Mouse (Mus musculus) MEL-GATA-1-ER (cell line): ENCODE data around the gene Ric8b.
A peak's percentile ranks its signal among the peaks of the same experiment; 100 is the strongest.

ENCODE experiments used
- DNase-seq: peaks from one replicate; pipeline ENCODE4 v3.0.0-alpha.2; 2012; ENCODE audit warnings: low read depth; ENCODE audit errors: extremely low read depth

Gene Ric8b

DNA sequence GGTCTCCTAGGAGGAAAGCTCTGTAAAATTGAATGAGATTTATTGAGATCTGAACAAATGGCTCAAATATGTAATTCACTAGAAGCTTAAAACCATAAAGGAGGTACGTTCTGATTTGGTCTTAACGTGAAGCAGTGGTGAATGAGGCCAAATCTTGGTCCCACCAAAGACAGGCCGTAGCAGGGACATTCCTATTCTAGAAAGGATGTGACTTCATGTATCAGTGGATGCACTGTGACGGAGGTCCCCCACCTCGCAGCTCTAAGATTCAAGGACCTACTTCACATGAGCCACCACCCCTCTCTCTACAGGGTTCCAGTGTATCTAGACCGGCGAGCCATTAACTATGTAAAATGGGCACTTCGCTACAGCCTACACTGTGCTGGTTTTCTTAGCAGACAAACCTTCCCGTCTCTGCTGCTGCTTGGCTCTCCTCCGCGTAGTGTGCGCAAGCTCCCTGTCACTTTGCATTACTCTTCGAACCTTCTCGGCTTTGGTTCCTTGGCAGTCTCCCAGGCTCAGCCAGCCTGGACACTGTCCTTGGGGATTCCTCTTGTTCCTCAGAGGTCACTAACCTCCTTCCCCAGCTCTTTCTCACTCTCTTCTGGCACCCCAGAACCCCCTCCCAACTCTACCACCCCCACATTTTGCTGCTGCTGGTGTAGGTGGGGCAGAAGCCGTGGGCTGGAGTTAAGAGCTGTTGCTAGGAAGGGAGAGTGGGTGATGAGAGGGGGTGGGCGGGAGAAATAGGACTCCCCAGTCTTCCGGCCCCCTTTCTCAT, 8.2 kb upstream of the Ric8b start:
- DNase-seq = no peak

DNA sequence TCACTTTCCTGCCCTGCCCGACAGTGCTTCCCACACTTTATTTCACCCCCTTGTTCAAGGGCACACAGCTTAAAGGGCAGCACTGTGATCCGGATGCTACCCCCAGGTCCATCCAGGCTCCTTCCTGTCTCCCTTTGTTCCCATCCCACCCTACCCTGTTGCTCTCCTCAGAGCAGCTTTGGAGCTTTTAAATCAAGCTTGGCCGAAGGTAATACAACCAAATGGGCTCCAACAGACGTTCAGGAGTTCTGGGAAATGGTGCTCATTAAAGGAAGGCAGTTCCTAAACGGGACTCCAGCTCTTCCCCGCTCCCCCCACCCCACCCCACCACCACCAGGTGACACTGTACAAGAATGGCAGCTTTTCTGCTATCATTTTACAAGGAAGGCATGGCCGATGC, 7.2 kb upstream of the Ric8b start:
- no peak for DNase-seq

DNA sequence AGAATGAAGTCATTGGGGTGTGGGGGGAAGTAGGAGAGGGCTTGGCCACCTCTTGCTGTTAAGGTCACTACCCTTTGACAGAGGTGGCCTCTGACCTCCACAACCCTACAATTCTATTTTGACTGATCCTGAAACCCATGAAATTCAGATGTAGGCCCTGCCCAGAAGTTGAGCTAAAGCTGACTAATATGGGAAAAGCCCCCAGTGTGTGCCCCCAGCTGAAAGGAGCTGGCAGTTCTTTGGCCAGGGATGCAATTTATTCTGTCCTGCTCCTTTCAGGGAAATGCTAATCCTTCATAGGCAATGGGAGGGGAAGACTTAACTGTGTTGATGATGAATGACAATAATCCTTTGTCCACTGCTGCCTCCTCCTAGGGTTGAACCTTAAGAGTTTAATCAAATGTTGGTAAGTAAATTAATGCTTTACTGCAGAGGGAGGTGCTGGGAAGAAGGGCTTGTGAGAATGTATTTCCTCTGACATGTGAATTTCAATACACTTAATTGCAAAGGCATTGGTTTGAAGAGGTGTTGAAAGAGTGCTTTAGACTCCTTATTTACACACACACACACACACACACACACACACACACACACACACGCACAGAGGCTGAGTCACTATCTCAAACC, 6.5 kb upstream of the Ric8b start:
- DNase-seq = no peak

DNA sequence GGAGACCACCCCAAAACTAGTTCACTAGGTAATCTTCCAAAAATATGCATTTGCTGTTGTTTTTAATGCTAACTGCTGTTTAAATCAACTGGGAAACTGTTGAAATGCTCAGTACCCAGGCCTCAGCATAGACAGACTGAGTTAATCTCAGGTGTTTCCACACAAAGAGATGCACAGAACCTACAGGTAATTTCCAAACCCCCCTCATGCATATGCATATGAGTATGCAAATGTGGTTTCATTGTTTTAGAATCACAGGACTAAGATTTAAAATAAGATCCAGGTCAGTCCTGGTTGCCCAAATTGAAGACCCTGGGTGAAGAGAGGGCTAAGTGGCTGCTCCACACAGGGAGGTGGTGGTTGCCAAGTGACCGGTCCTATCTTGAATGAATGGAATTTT, 4.3 kb upstream of the Ric8b start:
- DNase-seq = no peak

DNA sequence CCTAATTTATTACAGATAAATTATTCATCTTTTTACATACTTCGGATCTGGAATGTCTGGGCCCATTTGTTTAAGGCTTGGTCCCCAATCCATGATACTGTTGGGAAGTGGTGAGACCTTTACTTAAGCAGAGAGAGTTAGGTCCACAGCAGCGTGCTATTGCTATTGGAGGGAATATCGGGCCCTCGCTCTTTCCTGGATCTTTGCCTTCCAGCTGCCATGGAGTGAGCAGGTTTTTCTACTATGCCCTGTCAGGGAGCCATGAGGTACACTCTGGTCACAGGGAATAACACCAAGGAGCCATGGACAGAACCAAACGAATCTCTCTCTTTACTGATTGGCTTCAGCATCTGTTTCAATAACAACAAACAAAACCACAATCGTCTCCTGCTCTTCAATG, 1.9 kb upstream of the Ric8b start:
- no peak for DNase-seq

DNA sequence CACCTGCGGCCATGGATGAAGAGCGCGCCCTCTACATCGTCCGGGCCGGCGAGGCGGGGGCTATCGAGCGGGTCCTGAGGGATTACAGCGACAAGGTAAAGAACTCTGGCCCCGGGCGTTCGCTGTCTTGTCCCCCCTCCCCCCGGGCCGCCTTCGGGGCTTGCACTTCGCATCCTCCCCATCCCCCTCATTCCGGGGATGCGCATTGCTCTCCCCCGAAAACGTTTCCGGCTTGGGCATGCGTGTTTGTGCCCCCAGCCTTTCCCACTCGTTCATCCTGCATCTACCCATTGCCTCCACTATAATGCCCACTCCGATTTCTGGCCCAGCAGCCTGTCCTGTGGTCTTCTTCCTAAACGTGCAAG, 297 bp downstream of the Ric8b start:
- DNase-seq = no peak

DNA sequence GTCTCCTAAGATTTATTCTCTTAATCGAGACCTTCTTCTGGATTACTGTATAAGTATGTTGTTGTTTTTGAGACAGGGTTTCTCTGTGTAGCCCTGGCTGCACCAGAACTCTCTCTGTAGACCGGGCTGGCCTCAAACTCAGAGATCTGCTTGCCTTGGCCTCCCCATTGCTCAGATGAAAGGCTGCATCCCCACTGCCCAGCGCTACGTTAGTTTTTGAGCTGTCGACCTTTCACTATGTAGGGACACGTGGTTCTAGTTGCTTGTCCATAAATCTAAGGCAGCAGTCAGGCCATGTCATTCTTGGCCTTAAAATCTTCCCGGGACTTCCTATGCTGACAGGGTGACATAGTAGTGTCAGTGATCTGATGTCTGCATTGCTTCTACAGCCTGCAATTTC, 8.9 kb downstream of the Ric8b start:
- DNase-seq = no peak

DNA sequence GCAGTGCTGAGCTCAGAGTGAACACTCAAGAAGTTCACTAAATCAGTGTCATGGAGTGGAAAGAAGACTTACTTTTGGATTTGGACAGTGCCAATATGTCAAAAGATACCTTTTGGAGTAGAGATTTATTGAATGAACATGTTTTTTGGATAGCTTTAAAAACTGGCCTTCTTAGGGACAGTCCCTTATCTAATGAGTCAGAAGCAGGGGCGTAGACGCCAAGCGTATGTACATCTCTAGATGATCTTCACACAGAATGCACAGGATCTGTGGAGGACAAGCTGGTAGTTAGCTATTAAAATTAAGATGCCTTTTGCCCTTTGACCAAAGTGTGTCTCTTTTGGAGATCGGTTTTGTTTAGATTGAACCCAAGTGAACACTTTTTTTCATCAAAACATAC, 9.5 kb downstream of the Ric8b start:
- no peak for DNase-seq

DNA sequence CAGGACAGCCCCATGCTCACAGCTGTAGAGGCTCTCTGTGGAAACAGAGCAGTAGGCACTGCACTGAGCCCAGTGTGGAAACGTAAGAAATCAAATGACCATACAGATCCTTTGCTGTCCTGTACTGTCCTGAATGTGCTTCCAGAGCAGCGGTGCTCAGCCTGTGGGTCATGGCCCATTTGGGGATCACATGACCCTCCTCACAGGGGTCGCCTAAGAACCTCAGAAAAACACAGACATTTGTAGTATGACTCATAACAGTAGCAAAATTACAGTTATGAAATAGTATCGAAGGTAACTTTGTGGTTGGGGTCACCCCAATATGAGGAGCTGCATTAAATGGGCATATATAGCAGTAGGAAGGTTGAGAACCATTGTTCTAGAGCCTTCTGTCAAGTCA, 11.0 kb downstream of the Ric8b start:
- DNase-seq = no peak

DNA sequence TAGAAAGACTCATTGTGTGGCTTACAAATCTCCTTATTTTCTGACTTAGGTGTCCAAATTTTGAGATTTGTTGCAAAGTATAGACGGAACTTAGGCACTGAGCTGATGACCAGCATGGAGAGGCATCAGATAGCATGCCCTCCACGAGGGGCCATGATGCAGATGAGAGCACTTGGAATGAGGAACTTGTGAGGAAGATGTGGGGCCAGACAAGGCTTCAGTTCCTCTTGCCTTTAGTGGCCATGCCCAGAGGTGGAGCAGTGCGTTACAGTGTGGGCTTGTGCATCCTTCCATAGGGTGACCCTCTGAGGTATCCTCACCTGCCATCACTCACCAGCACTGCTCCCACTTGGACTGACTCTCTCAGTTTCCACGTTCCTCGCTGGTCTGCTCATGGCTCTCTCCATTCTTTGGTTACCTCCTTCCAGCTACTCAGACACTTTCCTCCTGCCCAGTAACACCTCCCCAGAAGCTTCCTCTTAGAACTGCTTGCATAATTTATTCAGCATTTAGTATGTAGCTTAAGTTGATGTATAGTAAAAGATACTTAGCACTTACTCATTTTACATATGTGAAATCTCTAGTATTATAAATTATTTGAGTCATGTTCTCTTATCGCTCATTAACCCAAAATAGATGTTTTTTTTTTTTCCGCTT, 18.3 kb downstream of the Ric8b start:
- peak; percentile 62 for DNase-seq

DNA sequence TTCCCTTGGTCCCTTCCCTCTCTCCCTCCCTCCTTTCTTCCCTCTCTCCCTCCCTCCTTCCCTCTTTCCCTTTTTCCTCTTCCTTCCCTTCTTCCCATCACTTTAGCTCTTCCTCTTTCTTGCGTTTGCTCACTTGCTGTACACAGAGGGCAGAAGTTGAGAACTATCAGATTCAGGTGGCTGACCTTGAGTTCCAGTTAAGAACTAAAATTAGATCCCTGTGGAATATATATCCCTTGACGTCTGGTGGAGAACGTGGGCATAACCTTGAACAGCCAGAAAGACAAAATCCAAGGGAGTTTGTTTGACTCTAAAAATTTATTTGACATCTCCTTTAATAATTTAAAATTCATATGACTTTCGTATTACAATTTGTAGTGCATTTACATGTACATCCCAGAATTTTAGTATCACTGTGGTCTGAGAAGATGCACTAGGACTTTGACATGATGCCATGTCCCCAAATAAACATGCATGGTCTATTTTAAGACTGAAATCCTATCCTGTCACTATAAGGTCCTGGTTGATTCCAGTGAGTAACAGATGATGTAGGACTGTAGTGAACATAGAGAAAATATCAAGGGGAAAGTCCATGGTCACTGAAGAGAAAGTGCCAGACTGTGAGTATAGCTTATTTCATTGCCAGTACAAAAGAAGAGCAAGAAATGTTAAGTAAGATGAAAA, 19.6 kb downstream of the Ric8b start:
- no peak for DNase-seq

DNA sequence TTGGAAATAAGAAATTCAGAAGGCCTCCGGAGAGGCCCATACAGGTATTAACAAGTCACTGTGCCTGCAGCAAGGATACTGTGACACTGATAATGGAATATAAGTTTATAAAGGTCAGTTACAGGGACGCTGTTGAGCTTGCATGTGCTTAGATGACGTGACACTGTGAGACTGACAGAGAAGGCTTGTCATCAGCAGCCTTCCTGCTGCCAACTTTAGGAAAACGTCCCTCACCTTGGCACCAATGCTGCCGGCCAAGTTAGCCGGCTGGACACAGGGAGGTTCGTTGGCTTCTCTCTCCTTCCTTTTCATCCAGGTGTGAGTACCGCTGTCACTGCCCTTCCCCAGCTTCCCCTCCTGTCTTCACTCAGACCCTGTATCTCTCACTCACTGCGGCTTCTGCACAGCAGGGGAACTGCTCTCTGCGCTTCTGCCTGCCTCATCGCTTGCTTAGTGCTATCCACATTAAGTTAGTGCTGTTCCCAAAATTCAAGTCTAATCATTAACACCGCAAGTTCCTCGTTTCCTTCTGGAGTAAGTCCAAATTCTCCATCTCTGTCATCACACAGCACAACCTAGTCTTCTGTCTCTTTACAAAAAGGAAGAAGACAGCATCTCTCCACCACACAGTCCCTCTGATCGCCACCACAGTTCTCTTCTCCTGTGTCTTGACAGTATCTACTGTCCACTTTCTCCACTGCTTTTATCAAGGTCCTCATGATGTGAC, 20.8 kb downstream of the Ric8b start:
- DNase-seq = peak; percentile 82

DNA sequence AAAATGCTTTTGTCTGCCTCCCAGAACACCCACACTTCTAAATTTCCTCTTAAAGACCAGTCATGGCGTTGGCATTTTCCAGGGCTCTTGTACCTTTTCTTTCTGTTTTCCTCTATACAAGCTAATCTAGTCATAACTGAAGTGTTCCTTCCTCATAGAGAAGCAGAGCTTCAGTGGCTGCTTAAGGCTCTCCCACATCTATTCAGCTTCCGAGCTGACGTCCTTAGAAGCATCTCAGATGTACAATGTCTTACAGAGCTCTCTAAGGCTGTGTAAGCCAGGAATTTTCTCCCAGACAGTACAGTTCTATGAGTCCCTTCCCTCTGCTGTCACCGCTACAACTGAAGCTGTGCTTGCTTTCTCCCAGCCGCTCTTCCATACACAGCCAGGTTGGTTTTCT, 21.5 kb downstream of the Ric8b start:
- no peak for DNase-seq

DNA sequence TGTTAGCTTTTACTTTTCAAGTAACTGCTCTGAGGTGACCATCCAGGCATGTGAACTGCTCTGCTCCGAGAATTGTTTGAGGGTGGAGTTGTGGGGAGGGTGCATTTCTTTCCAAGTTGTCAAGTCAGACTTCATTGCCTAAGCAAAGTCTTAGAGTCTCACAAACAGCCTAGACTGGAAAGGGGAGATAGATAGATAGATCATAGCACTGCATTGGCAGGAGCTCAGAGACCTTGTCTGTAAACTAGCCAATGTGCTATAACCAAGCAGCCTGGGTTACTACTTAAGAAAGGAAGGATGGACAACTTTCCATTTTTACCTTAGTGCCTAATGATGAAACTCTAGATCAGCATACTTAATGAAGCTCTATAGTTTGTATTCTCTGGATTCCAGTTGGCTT, 22.9 kb downstream of the Ric8b start:
- no peak for DNase-seq

DNA sequence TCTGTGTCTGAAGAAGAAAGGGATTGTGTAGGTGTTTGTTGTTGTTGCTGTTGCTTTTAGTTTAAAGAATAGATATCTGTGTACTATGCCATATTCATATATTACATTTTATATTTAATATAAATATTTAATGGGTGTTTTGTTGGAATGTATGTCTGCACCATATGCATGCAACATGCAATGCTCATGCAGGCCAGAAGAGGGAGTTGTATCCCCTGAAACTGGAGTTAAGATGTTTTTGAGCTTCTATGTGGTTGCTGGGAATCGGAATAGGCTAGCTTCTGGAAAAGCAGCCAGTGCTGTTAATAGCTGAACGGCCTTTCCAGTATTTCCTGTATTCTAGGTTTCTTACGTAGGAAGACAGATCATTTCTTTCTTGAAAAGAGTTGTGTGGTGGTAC, 28.3 kb downstream of the Ric8b start:
- DNase-seq = no peak

DNA sequence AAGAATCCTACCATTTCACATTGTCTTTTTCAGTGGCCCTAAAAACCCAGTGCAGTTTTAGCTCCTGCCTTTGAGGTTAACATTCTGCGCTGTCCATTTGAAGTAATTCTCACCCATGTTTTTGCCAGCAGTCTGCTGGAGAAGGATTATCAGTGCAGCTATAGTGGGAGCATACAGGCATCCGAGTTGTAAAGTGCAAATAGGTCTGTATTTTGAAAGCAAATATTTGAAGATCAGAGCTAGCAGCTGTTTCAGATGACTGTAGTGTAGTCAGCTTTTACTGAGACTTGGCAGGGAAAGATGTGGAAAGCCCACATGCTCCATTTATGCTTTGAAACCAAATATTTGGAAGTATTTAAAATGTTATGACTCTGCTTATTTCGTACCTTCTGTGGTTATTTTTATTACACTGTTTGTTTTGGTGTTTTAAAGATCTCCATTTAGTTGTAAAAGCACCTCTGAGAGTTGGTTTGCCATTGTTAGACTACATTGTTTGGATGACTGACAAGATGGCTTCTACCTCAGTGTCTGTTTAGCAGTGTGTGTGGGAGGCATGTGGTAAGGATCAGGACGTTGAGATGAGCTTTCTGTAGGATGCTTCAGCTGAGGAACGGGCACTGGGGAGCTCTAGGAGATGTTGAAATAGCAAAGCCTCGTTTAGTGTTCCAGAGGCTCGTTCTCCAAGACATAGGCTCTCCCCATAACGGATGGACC, 31.7 kb downstream of the Ric8b start:
- DNase-seq = no peak

DNA sequence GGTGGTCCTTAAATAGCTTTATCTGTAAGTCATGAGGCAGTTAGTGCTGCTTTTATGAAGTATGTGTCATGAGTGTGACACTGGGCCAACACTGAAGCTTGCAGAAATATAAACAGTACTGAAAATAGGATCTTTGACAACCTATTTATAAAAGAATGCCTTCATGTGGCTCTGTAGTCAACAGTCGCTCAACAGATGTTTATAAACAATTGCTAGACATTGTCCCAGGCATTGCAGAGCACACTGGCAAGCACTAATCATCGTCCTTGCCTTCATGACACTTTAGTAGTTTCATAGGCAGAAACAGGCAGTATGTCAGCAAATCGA, 32.2 kb downstream of the Ric8b start:
- no peak for DNase-seq

DNA sequence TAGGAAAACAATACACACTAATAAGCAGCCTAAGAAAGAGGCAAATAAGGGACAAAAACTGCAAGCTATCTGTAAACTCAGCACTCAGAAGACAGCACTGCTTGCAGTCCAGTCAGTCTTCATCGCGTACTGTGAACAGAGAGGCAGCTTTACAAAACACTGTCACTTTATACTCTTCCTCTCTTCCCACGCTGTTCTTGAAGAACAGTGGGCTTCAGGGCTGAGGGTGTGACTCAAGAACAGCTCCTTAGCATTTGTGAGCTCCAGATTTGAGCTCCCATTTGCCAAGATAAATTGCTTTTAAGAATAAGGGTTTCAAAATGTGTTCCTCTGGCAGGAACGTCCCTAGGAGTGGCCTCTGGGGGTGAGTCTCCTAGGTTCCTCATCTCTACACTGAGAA, 33.0 kb downstream of the Ric8b start:
- no peak for DNase-seq

DNA sequence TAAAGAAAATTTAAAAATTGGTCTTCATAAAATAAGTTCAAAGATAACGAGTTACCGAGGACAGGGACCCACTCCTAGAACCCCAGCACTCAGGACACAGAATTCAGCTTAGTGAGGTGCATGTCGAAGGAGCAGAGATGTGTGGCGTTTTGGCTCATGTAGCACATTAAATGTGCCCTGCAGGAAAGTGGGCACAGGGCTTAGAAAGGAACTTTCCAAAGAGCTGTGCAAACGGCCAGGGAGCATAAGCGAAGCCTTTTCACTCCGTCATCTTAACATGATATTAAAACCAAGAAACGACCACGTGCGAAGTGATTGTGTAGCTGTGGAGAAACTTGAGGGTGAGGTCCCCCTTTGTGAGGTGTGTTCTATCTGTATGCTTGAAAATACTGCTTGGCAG, 36.8 kb downstream of the Ric8b start:
- no peak for DNase-seq

DNA sequence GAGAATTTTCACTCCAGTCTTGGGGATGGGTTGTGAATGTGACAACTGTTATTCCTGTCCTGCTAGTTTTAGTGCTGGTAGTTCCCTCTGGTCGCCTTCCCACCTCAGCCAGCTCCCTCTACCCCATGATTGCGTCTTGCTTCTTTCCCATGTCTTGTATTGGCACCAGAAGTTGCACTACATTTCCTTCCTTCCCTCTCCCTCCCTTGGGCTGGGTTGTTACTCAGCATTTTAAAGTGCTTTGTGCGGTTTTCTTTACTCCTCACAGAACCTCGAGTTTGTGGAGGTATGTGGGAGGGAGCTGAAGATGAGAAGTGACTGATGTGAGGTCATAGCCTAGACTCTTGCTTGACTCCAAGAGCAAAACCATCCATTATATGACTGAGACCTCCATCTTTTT, 38.8 kb downstream of the Ric8b start:
- DNase-seq = no peak

DNA sequence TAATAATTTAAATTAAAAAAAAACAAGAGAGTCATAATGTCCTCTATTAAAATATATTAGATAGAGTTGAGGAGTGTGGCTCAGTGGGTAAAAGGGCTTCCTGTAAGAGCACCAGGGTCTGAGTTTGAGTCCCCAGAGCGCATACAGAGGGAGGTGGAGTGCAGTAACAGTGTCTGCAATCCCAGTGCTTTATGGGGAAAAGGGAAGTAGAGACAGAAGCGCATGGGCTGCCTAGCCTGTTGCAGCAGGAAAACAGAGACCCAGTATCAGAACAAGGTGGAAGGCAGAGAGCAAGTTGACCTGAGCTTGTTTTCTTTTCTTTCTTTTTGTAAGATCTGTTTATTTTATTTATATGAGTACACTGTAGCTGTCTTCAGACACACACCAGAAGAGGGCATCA, 41.2 kb downstream of the Ric8b start:
- DNase-seq = peak; percentile 31
